In the genomic region with DNA sequence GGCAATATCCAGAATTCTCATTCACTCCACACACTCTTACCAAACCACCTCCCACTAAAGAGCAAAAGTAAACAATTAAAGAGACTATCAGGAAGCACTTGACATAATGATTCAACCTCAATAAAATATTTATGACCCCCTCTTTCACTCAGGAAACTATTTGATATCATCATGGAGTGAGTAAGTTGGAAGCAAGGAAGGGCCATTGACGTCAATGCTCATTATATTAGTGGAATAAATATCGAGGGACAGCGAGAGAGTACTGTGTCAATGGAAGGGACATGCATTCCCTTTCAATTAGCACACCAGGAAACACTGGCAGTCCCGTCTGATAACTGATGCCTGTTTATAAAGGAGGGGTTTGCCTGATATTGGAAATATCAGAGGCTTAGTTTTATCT, we compare ENCODE assay signal across 23 mouse cellular contexts.
A peak's percentile ranks its signal among the peaks of the same experiment; 100 is the strongest.
DNase-seq lines count a peak whose midpoint lies in the region; ATAC-seq and TF ChIP-seq lines count a peak whose summit lies in the region.
"Had no signal": no experiment of that assay in that cellular context is flagged by ENCODE, and none has a peak within 500 bp of the region (broad histone marks: within the 10 kb centered on the region; RNA-seq: fewer than 3 reads in every experiment).

No protein-coding gene starts in this region.

- no peak for ATAC-seq in kidney, postnatal 0 days (replicated peaks; ENCODE audit: low FRiP score, low read depth)
- ATAC-seq in lung, postnatal 0 days = peak; percentile 79
- ATAC-seq: CD4-positive, CD25-positive, alpha-beta regulatory T cell, adult 4 months; forebrain, embryonic 13.5 days; forebrain, embryonic 15.5 days; forebrain, postnatal 0 days had no signal

- H3K27me3 ChIP-seq in kidney, postnatal 0 days (ENCODE audit: insufficient read depth, low read length) = no peaks in the 10 kb centered on the region
- H3K27me3 ChIP-seq in kidney, adult 2 months (replicated peaks; ENCODE audit: control insufficient read depth, insufficient read depth, low read length) = no peaks in the 10 kb centered on the region
- no peaks in the 10 kb centered on the region for H3K27me3 ChIP-seq in lung, postnatal 0 days (replicated peaks; ENCODE audit: insufficient read depth, low read length)
- H3K27me3 ChIP-seq: CH12.LX; embryonic facial prominence, embryonic 12.5 days; forebrain, embryonic 13.5 days; forebrain, embryonic 15.5 days had no signal

- peak; percentile 98 for TF ChIP-seq EP300 in lung, postnatal 0 days (IDR thresholded peaks at IDR 0.05)

- no peak overlapping the region for H3K27ac ChIP-seq in kidney, postnatal 0 days
- H3K27ac ChIP-seq in kidney, adult 2 months (ENCODE audit: insufficient read depth, low read depth, low read length) = no peak overlapping the region
- H3K27ac ChIP-seq in lung, postnatal 0 days (ENCODE audit: low read length) = no peak overlapping the region
- H3K27ac ChIP-seq: embryonic facial prominence, embryonic 10.5 days; embryonic facial prominence, embryonic 12.5 days; forebrain, embryonic 13.5 days; forebrain, embryonic 15.5 days had no signal

- H3K4me2 ChIP-seq in kidney, postnatal 0 days (ENCODE audit: low read length) = no peak overlapping the region
- H3K4me2 ChIP-seq in lung, postnatal 0 days (replicated peaks; ENCODE audit: low read depth, low read length) = no peak overlapping the region
- H3K4me2 ChIP-seq: embryonic facial prominence, embryonic 12.5 days; forebrain, embryonic 13.5 days; forebrain, embryonic 15.5 days had no signal

- no peaks in the 10 kb centered on the region for H3K9me3 ChIP-seq in kidney, postnatal 0 days (replicated peaks; ENCODE audit: low read length)
- no peaks in the 10 kb centered on the region for H3K9me3 ChIP-seq in lung, postnatal 0 days (ENCODE audit: low read length)
- H3K9me3 ChIP-seq: embryonic facial prominence, embryonic 10.5 days; embryonic facial prominence, embryonic 12.5 days; forebrain, embryonic 13.5 days; forebrain, embryonic 15.5 days had no signal

- no peaks in the 10 kb centered on the region for H3K36me3 ChIP-seq in kidney, postnatal 0 days (ENCODE audit: insufficient read depth, low read length)
- H3K36me3 ChIP-seq in kidney, adult 2 months (ENCODE audit: control insufficient read depth, insufficient read depth, low read length) = no peaks in the 10 kb centered on the region
- no peaks in the 10 kb centered on the region for H3K36me3 ChIP-seq in lung, postnatal 0 days (ENCODE audit: insufficient read depth, low read length)
- H3K36me3 ChIP-seq: embryonic facial prominence, embryonic 10.5 days; embryonic facial prominence, embryonic 12.5 days; forebrain, embryonic 15.5 days; G1E had no signal

- 34% methylated on average over 4 of the region's 4 CpGs for WGBS in kidney, postnatal 0 days
- 35% methylated on average over 4 of the region's 4 CpGs for WGBS in kidney, adult 2 months
- 30% methylated on average over 4 of the region's 4 CpGs for WGBS in lung, postnatal 0 days
- WGBS in lung, adult 2 months = 25% methylated on average over 4 of the region's 4 CpGs

- TF ChIP-seq POLR2A in kidney, adult 2 months (IDR thresholded peaks at IDR 0.05; ENCODE audit: low read depth, low read length) = no peak
- no peak for TF ChIP-seq POLR2A in lung, adult 2 months (IDR thresholded peaks at IDR 0.05; ENCODE audit: borderline replicate concordance, extremely low read depth, low read depth, low read length)

- H3K4me3 ChIP-seq in kidney, postnatal 0 days (replicated peaks; ENCODE audit: low read depth, low read length) = no peak overlapping the region
- no peak overlapping the region for H3K4me3 ChIP-seq in kidney, adult 2 months (ENCODE audit: insufficient read depth, low read depth, low read length)
- H3K4me3 ChIP-seq in lung, postnatal 0 days (ENCODE audit: low read depth, low read length) = no peak overlapping the region
- no peak overlapping the region for H3K4me3 ChIP-seq in lung, adult 2 months (replicated peaks; ENCODE audit: extremely low read depth, low read depth, low read length)
- H3K4me3 ChIP-seq: embryonic facial prominence, embryonic 10.5 days; embryonic facial prominence, embryonic 12.5 days; forebrain, embryonic 13.5 days; forebrain, embryonic 15.5 days had no signal

- H3K9ac ChIP-seq in kidney, postnatal 0 days (ENCODE audit: low read depth, low read length) = no peak overlapping the region
- no peak overlapping the region for H3K9ac ChIP-seq in lung, postnatal 0 days (replicated peaks; ENCODE audit: low read depth)
- H3K9ac ChIP-seq: embryonic facial prominence, embryonic 12.5 days; forebrain, embryonic 13.5 days; forebrain, embryonic 15.5 days; forebrain, postnatal 0 days had no signal

- no peaks in the 10 kb centered on the region for H3K4me1 ChIP-seq in kidney, postnatal 0 days (replicated peaks; ENCODE audit: insufficient read depth, low read length)
- H3K4me1 ChIP-seq in kidney, adult 2 months (ENCODE audit: control insufficient read depth, insufficient read depth, low read length) = no peaks in the 10 kb centered on the region
- H3K4me1 ChIP-seq in lung, postnatal 0 days (ENCODE audit: insufficient read depth, low read depth, low read length) = no peaks in the 10 kb centered on the region
- 0 out of 2 replicates have a peak, but pooled peaks cover 2% of the 10 kb centered on the region for H3K4me1 ChIP-seq in lung, adult 2 months (ENCODE audit: control insufficient read depth, insufficient read depth, low read length)
- H3K4me1 ChIP-seq: embryonic facial prominence, embryonic 10.5 days; embryonic facial prominence, embryonic 12.5 days; forebrain, embryonic 13.5 days; forebrain, embryonic 15.5 days had no signal

- TF ChIP-seq CTCF in kidney, postnatal 0 days (IDR thresholded peaks at IDR 0.05; ENCODE audit: low read depth) = no peak
- TF ChIP-seq CTCF in kidney, adult 2 months (conservative IDR thresholded peaks at IDR 0.05; ENCODE audit: insufficient read depth, insufficient read length, low read depth, low read length) = no peak
- no peak for TF ChIP-seq CTCF in lung, postnatal 0 days (IDR thresholded peaks at IDR 0.05)
- no peak for TF ChIP-seq CTCF in lung, adult 2 months (IDR thresholded peaks at IDR 0.05; ENCODE audit: insufficient read depth, low read length)

- DNase-seq in kidney, postnatal 0 days (ENCODE audit: low spot score) = peak; percentile 6
- no peak for DNase-seq in kidney, adult 2 months
- peak; percentile 70 for DNase-seq in lung, postnatal 0 days (ENCODE audit: low spot score)
- DNase-seq in lung, adult 2 months = no peak
- peak; percentile 60 for DNase-seq in lung, postnatal 36 days
- DNase-seq in lung, postnatal 4 days = no peak
- DNase-seq: adrenal gland, adult 2 months; adrenal gland, postnatal 10 days; adrenal gland, postnatal 25 days; B cell, adult 2 months; cerebellum, adult 11 months; cerebellum, adult 18-20 months; cerebellum, adult 8-10 months; cerebellum, adult 9-11 months; cerebellum, postnatal 25 days; forebrain, postnatal 0 days had no signal

Comparison
In these comparisons a context has a peak if more than half of its experiments do, and no peak if none do; other contexts are left out.
1. DNase-seq: peak in kidney, postnatal 0 days (single experiment), lung, postnatal 0 days (single experiment) and lung, postnatal 36 days (single experiment); none in kidney, adult 2 months (single experiment), lung, adult 2 months (single experiment) and lung, postnatal 4 days (0 of 2).